In the genomic region with DNA sequence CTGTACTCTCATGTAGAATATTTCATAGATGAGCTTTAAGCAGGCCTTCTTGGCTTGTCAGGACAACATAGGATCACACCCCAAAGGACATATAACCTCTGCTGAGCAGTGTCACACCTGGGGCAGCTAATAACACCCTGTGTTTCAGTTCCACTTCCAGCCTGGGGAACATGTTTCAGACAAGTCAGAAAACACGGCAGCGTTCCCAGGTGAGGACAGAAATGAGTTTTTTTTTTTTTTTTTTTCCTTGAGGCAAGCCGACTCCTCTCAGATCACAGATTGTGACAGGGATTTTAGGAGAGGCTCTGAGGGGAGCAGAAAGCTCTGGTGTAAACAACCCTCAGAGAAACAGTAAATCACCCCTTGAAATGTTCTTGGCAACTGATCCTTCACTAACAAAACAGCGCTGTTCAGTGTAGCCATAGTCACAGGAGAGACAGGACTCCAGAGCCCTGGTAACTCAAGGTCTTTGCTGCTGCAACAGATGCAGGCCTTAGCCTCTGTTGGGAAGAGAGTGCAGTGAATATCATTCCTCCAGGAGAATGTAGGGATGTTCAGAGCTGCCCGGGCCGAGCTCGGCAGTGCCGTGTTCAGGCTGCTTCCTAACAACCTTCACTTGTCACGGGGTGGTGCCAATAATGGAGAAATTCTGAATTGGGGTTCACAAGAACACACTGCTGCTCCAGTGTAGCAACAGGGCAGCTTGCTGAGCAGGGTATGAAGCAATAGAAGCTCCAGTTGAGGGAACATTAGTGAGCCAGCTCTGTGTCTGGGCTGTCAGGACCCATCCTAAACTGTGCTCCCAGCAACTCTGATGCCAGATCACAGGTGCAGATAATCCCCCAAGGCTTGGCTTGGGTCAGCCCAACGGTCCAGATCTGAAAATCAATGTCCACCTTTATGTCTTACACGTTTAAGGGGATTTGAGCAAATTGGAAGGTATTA, we compare ENCODE assay signal across 10 mouse cellular contexts.
DNase-seq lines count a peak whose midpoint lies in the region; ATAC-seq and TF ChIP-seq lines count a peak whose summit lies in the region.
"Had no signal": no experiment of that assay in that cellular context is flagged by ENCODE, and none has a peak within 500 bp of the region (broad histone marks: within the 10 kb centered on the region; RNA-seq: fewer than 3 reads in every experiment).

No protein-coding gene starts in this region.

- H3K36me3 ChIP-seq in kidney, postnatal 0 days (ENCODE audit: insufficient read depth, low read length) = no peaks in the 10 kb centered on the region
- no peaks in the 10 kb centered on the region for H3K36me3 ChIP-seq in lung, embryonic 16.5 days (ENCODE audit: control insufficient read depth, insufficient read depth, low read length)
- H3K36me3 ChIP-seq: G1E; liver, embryonic 15.5 days had no signal

- H3K27me3 ChIP-seq in kidney, postnatal 0 days (ENCODE audit: insufficient read depth, low read length) = no peaks in the 10 kb centered on the region
- no peaks in the 10 kb centered on the region for H3K27me3 ChIP-seq in lung, embryonic 16.5 days (ENCODE audit: control insufficient read depth, insufficient read depth, low read depth, low read length)
- H3K27me3 ChIP-seq: liver, embryonic 15.5 days had no signal

- H3K4me1 ChIP-seq in kidney, postnatal 0 days (replicated peaks; ENCODE audit: insufficient read depth, low read length) = no peaks in the 10 kb centered on the region
- peaks cover 11% of the 10 kb centered on the region for H3K4me1 ChIP-seq in lung, embryonic 16.5 days (replicated peaks; ENCODE audit: control insufficient read depth, insufficient read depth, low read length)
- H3K4me1 ChIP-seq: liver, embryonic 15.5 days had no signal

- ATAC-seq in kidney, postnatal 0 days (replicated peaks; ENCODE audit: low FRiP score, low read depth) = no peak
- peak; percentile 92 for ATAC-seq in lung, embryonic 16.5 days (ENCODE audit: low read depth)

- H3K4me3 ChIP-seq in kidney, postnatal 0 days (replicated peaks; ENCODE audit: low read depth, low read length) = no peak overlapping the region
- H3K4me3 ChIP-seq in lung, embryonic 16.5 days (ENCODE audit: low read length) = no peak overlapping the region
- H3K4me3 ChIP-seq: liver, embryonic 15.5 days had no signal

- peak; percentile 82 for DNase-seq in kidney, postnatal 0 days (ENCODE audit: low spot score)
- no peak for DNase-seq in kidney, adult 9 months
- DNase-seq in A20 (ENCODE audit: low read depth, low spot score) (peak; percentile 54), adipocyte (ENCODE audit: low spot score) (peak; percentile 68)
- DNase-seq in right cerebral cortex, adult 2 months (ENCODE audit: low spot score in 2 of 2) = no peak
- no peak for DNase-seq in spleen, postnatal 4 days (ENCODE audit: low spot score in 2 of 2)
- DNase-seq in frontal cortex, adult 2 months (ENCODE audit: extremely low spot score in 1 of 2, low spot score in 1 of 2) = no peak

- H3K9ac ChIP-seq in kidney, postnatal 0 days (ENCODE audit: low read depth, low read length) = no peak overlapping the region
- H3K9ac ChIP-seq in lung, embryonic 16.5 days (ENCODE audit: low read length) = no peak overlapping the region
- H3K9ac ChIP-seq: liver, embryonic 15.5 days had no signal

- no peak overlapping the region for H3K27ac ChIP-seq in kidney, postnatal 0 days
- H3K27ac ChIP-seq in lung, embryonic 16.5 days (ENCODE audit: low read length) = peak overlapping the region; percentile 69
- H3K27ac ChIP-seq: liver, embryonic 15.5 days had no signal

- H3K4me2 ChIP-seq in kidney, postnatal 0 days (ENCODE audit: low read length) = no peak overlapping the region
- H3K4me2 ChIP-seq in lung, embryonic 16.5 days (ENCODE audit: low read depth, low read length) = no peak overlapping the region
- H3K4me2 ChIP-seq: liver, embryonic 15.5 days had no signal

- WGBS in kidney, postnatal 0 days = 34% methylated on average over 11 of the region's 11 CpGs
- 43% methylated on average over 11 of the region's 11 CpGs for WGBS in lung, embryonic 16.5 days

- TF ChIP-seq CTCF in kidney, postnatal 0 days (IDR thresholded peaks at IDR 0.05; ENCODE audit: low read depth) = no peak

- H3K9me3 ChIP-seq in kidney, postnatal 0 days (replicated peaks; ENCODE audit: low read length) = no peaks in the 10 kb centered on the region
- no peaks in the 10 kb centered on the region for H3K9me3 ChIP-seq in lung, embryonic 16.5 days (ENCODE audit: control insufficient read depth, low read length)
- H3K9me3 ChIP-seq: liver, embryonic 15.5 days had no signal

Comparison
In these comparisons a context has a peak if more than half of its experiments do, and no peak if none do; other contexts are left out.
1. DNase-seq: peak in kidney, postnatal 0 days (single experiment), A20 (single experiment) and adipocyte (single experiment); none in kidney, adult 9 months (single experiment), right cerebral cortex, adult 2 months (0 of 2), spleen, postnatal 4 days (0 of 2) and frontal cortex, adult 2 months (0 of 2).